Mouse (Mus musculus) hindlimb bud, embryonic 11.5 days (tissue): ENCODE results near the gene Ugt1a6b.
A peak's percentile ranks its signal among the peaks of the same experiment; 100 is the strongest.
"Not testable (repeated sequence)": the region's sequence is repeated elsewhere in the genome, so short reads cannot be mapped to it uniquely, and the experiment has no call there.

ENCODE experiments used
- DNase-seq: peaks from one replicate; pipeline ENCODE4 v3.0.0-alpha.2; 2012; ENCODE audit warnings: low read depth, low spot score; ENCODE audit errors: extremely low spot score

Ugt1a6b gene

GRCm38 (mm10) chr1:88103019-88103418, at the start of gene Ugt1a6b:
TSS of gene Ugt1a6b (plus strand) at chr1:88103252.
- not testable (repeated sequence) for DNase-seq

GRCm38 (mm10) chr1:88055088-88055487, 48.0 kb upstream of the Ugt1a6b start, which contains the start of gene Ugt1a10:
TSS of gene Ugt1a10 (plus strand) at chr1:88055388.
- no peak for DNase-seq

- DNase-seq = not testable (repeated sequence)
Observed at GRCm38 (mm10) chr1:88066472-88067102, 36.5 kb upstream of the Ugt1a6b start.

- no peak for DNase-seq
Observed at GRCm38 (mm10) chr1:88070495-88070894, 32.6 kb upstream of the Ugt1a6b start, which contains the start of gene Ugt1a9. TSS of gene Ugt1a9 (plus strand) at chr1:88070800.

GRCm38 (mm10) chr1:88070902-88071301, 32.1 kb upstream of the Ugt1a6b start:
- DNase-seq = no peak

GRCm38 (mm10) chr1:88074471-88074870, 28.6 kb upstream of the Ugt1a6b start:
- DNase-seq = no peak

- DNase-seq = no peak
Observed at GRCm38 (mm10) chr1:88077128-88077527, 25.9 kb upstream of the Ugt1a6b start.

GRCm38 (mm10) chr1:88081670-88082069, 21.4 kb upstream of the Ugt1a6b start:
- no peak for DNase-seq

- DNase-seq = no peak
Observed at GRCm38 (mm10) chr1:88086125-88086524, 16.9 kb upstream of the Ugt1a6b start.

- DNase-seq = no peak
Observed at GRCm38 (mm10) chr1:88087513-88087912, 15.5 kb upstream of the Ugt1a6b start, which contains the start of gene Ugt1a8. TSS of gene Ugt1a8 (plus strand) at chr1:88087813.

- DNase-seq = no peak
Observed at GRCm38 (mm10) chr1:88092341-88092740, 10.7 kb upstream of the Ugt1a6b start.

- not testable (repeated sequence) for DNase-seq
Observed at GRCm38 (mm10) chr1:88094270-88094676, 8.8 kb upstream of the Ugt1a6b start.

GRCm38 (mm10) chr1:88094941-88095492, 8.0 kb upstream of the Ugt1a6b start, which contains the start of gene Ugt1a7c:
TSS of gene Ugt1a7c (plus strand) at chr1:88095062.
- DNase-seq = peak; percentile 24

GRCm38 (mm10) chr1:88098546-88098945, 4.5 kb upstream of the Ugt1a6b start:
- DNase-seq = not testable (repeated sequence)

- not testable (repeated sequence) for DNase-seq
Observed at GRCm38 (mm10) chr1:88099691-88100090, 3.4 kb upstream of the Ugt1a6b start.

- DNase-seq = not testable (repeated sequence)
Observed at GRCm38 (mm10) chr1:88103697-88104468, 831 bp downstream of the Ugt1a6b start.

- DNase-seq = no peak
Observed at GRCm38 (mm10) chr1:88104667-88105430, 1.8 kb downstream of the Ugt1a6b start.

- no peak for DNase-seq
Observed at GRCm38 (mm10) chr1:88105656-88106055, 2.6 kb downstream of the Ugt1a6b start.

- not testable (repeated sequence) for DNase-seq
Observed at GRCm38 (mm10) chr1:88109027-88109557, 6.0 kb downstream of the Ugt1a6b start.

- not testable (repeated sequence) for DNase-seq
Observed at GRCm38 (mm10) chr1:88109604-88110003, 6.6 kb downstream of the Ugt1a6b start.

GRCm38 (mm10) chr1:88112769-88113168, 9.7 kb downstream of the Ugt1a6b start:
- not testable (repeated sequence) for DNase-seq
